Mouse (Mus musculus) ES-Bruce4 (cell line): ENCODE data around the gene Hivep2. TPM values are rescaled to one million over a fixed set of nuclear protein-coding genes. Genes with fewer than 3 reads are reported as not detected.

Source experiments
- H3K27ac ChIP-seq: 2 replicates; pipeline ENCODE4 v1.5.1; 2012; ENCODE audit warnings: low read length, inconsistent platforms; ENCODE audit not compliant: insufficient read depth
- H3K27me3 ChIP-seq: 2 replicates; pipeline ENCODE4 v1.6.1; 2012; ENCODE audit warnings: mild to moderate bottlenecking, low read length, inconsistent platforms; ENCODE audit not compliant: control insufficient read depth, poor library complexity, insufficient read depth, severe bottlenecking
- H3K36me3 ChIP-seq: 2 replicates; pipeline ENCODE4 v1.6.1; 2012; ENCODE audit warnings: inconsistent platforms, mild to moderate bottlenecking, low read length, moderate library complexity; ENCODE audit not compliant: control insufficient read depth, poor library complexity, insufficient read depth, severe bottlenecking
- H3K4me1 ChIP-seq: one replicate; pipeline ENCODE4 v1.8.1; 2011; ENCODE audit warnings: low read length; ENCODE audit not compliant: control insufficient read depth, insufficient read depth
- H3K4me3 ChIP-seq: 2 replicates; pipeline ENCODE4 v1.5.1; 2011; ENCODE audit warnings: low read depth, mild to moderate bottlenecking, low read length
- H3K9ac ChIP-seq: 2 replicates; pipeline ENCODE4 v1.6.1; 2012; ENCODE audit warnings: low read depth, mild to moderate bottlenecking, inconsistent platforms; ENCODE audit not compliant: poor library complexity, severe bottlenecking
- H3K9me3 ChIP-seq: replicated peaks from 2 replicates; pipeline ENCODE4 v1.6.1; 2012; ENCODE audit warnings: mild to moderate bottlenecking, low read length, inconsistent platforms; ENCODE audit not compliant: control insufficient read depth, poor library complexity, insufficient read depth, severe bottlenecking
- CTCF ChIP-seq: IDR thresholded peaks from one replicate; pipeline ENCODE4 v1.8.1; 2011; ENCODE audit warnings: low read depth, low read length
- EP300 ChIP-seq: IDR thresholded peaks from 2 replicates; pipeline ENCODE4 v1.6.1; 2011; ENCODE audit warnings: low read depth, low read length; ENCODE audit not compliant: insufficient read depth
- POLR2A ChIP-seq: IDR thresholded peaks from one replicate; pipeline ENCODE4 v1.8.1; 2011; ENCODE audit warnings: low read length; ENCODE audit not compliant: insufficient read depth
- polyA plus RNA-seq: library from polyadenylated mRNA; stranded (reverse); fragments of >200 nt; gene quantifications from 2 replicates; pipeline ENCODE4 v1.2.4, GENCODE M21; 2011; ENCODE audit warnings: low read depth; ENCODE audit not compliant: missing spikeins, insufficient read depth, insufficient read length

Hivep2 gene
- polyA plus RNA-seq, 1 experiment = 3.4 TPM

DNA sequence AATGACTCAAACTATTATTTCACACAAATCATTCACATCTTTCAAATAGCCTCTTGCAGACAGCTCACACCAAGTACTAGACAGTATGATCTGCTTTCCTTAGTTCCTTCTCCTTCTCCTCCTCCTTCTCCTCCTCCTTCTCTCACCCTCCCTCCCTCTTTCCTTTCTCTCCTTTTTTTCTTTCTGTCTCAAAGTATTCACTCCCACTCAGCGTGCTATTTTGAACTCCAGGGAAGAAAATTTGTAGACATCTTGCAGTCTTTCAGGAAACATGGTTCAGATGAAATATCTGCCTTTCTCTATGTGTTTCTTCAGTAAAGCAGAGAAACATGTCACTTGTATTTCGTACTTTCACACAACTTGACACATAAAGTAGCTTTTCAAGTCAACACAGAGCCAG, 94.4 kb downstream of the Hivep2 start:
- no peak overlapping the region for H3K27ac ChIP-seq
- no peaks in the 10 kb centered on the region for H3K27me3 ChIP-seq
- no peak for TF ChIP-seq POLR2A
- no peak for TF ChIP-seq EP300
- no peak for TF ChIP-seq CTCF
- H3K4me3 ChIP-seq = no peak overlapping the region
- peaks cover 2% of the 10 kb centered on the region for H3K4me1 ChIP-seq
- H3K9me3 ChIP-seq = no peaks in the 10 kb centered on the region
- H3K9ac ChIP-seq = no peak overlapping the region
- no peaks in the 10 kb centered on the region for H3K36me3 ChIP-seq

DNA sequence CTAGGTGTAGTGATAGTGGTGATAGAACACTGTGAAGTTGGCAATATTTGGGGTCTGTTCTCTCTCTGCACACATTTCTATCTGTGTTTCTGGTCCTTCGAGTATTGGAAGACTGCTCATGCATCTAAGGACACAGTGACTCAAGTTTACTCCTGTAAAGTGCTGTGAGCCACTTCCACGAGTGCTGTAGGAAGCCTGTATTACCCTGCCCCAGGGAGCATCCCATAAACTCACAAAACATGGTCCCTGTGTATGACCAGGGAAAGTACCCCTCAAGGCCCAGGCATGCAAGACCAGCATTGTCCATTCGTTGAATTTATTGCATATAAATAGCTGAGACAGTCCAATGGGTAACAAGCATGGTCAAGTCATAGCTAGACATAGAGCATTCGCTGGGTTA, 97.4 kb downstream of the Hivep2 start:
- no peak overlapping the region for H3K27ac ChIP-seq
- TF ChIP-seq EP300 (no peak), CTCF (no peak), POLR2A (no peak)
- H3K27me3 ChIP-seq = no peaks in the 10 kb centered on the region
- no peaks in the 10 kb centered on the region for H3K9me3 ChIP-seq
- no peaks in the 10 kb centered on the region for H3K4me1 ChIP-seq
- H3K9ac ChIP-seq = no peak overlapping the region
- no peak overlapping the region for H3K4me3 ChIP-seq
- no peaks in the 10 kb centered on the region for H3K36me3 ChIP-seq

DNA sequence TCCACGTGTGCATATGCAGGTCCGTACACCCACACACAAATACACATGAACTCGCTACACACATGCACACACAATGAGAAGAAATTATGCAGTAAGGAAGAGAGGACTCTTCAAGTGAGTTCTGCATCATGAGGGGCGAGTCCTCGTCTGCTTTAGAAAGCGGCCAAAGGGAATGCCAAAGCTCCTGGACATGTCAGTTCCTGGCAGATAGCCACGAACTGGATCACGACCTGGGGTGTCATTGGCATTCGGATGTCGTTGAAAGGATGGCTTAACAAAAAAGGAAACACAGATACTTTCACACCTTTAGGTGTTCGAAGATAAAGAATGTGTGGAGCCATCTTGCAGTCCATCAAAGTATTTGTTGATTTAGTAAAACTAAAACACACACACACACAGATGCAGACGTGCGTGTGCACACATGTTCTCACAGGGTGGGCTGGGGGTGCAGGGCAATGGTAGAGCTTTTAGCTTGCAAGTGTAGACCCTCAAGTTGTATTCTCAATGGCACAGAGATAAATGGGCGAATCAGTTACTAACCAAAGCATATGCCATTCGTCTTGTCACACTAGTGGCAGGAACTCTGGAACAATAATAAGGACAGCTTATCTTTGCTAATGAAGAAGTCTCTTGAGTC, 99.0 kb downstream of the Hivep2 start:
- H3K4me3 ChIP-seq = no peak overlapping the region
- H3K9ac ChIP-seq = no peak overlapping the region
- no peaks in the 10 kb centered on the region for H3K27me3 ChIP-seq
- no peaks in the 10 kb centered on the region for H3K9me3 ChIP-seq
- no peaks in the 10 kb centered on the region for H3K4me1 ChIP-seq
- H3K27ac ChIP-seq = no peak overlapping the region
- no peaks in the 10 kb centered on the region for H3K36me3 ChIP-seq
- TF ChIP-seq POLR2A = no peak
- no peak for TF ChIP-seq EP300
- no peak for TF ChIP-seq CTCF

DNA sequence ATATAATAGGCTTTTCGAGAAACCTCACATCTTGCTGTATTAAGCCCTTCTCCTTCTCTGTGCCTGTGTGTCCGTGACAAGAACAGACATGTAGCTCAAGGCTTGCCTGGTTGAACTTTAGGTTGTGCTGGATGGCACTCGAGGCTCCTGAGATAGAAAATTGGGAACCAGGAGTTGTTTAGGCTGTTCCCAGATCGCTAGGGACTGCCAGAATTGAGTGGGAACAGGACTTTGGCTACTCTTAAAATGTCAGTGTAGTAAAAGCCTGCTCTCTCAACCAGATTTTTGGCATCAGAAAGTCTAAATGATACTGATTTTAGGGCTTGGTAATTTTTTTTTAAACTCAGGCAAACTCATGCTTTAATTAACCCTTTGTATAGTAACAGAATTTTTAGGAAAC, 101.9 kb downstream of the Hivep2 start:
- no peak overlapping the region for H3K27ac ChIP-seq
- no peak overlapping the region for H3K4me3 ChIP-seq
- no peaks in the 10 kb centered on the region for H3K9me3 ChIP-seq
- no peaks in the 10 kb centered on the region for H3K36me3 ChIP-seq
- TF ChIP-seq POLR2A (no peak), CTCF (no peak), EP300 (no peak)
- no peak overlapping the region for H3K9ac ChIP-seq
- no peaks in the 10 kb centered on the region for H3K27me3 ChIP-seq
- H3K4me1 ChIP-seq = no peaks in the 10 kb centered on the region

DNA sequence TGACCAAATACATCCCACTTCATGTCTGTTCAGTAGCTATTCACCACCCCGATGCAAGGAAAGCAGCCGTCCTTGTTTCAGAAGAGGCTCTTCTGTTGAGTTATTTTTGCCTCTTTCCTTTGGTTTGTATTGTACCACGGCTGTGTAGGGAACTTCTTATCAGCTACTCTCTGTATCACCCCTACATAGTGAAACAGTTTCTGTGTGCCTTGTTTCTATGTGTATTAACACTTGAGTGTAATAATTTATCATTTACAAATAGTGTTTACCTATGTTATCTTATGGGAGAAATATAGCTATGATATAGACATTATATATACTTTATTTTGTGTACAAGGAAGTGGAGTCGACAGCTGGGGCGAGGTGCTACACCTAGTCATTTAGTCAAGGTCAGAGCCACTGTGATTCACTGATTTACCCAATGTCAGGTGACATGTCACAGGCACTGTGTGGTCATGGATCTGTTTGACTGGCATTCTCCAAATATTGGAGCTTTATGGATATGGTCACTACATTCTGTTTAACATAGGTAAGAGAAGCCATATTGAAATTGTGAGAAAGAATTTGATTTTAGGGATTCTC, 104.7 kb downstream of the Hivep2 start:
- Histone ChIP-seq H3K4me3 (no peak overlapping the region), H3K9ac (no peak overlapping the region), H3K27ac (no peak overlapping the region), H3K4me1 (no peaks in the 10 kb centered on the region), H3K27me3 (no peaks in the 10 kb centered on the region), H3K36me3 (no peaks in the 10 kb centered on the region), H3K9me3 (no peaks in the 10 kb centered on the region)
- TF ChIP-seq CTCF (no peak), EP300 (no peak), POLR2A (no peak)

DNA sequence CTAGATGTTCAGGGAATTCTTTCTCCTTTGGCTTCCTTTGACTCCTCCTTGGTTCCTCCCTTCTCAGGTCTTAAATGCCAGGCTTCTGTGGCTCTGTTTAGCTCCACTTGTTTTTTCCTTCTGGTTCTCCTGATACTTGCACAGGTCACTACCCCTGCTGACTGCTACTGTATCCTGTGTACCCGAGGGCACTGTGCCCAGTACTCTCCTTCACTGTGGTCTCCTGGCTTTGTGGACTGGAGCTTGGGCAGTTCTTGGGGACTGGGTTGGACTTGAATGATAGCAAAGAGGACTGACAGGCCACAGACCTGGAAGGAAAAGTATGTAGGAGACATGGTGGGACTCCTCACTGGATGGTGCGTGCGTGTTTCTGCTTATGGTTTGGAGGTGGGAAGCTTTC, 106.6 kb downstream of the Hivep2 start:
- H3K36me3 ChIP-seq = no peaks in the 10 kb centered on the region
- no peak overlapping the region for H3K27ac ChIP-seq
- no peak overlapping the region for H3K9ac ChIP-seq
- no peaks in the 10 kb centered on the region for H3K27me3 ChIP-seq
- H3K4me3 ChIP-seq = no peak overlapping the region
- no peaks in the 10 kb centered on the region for H3K9me3 ChIP-seq
- TF ChIP-seq CTCF = no peak
- TF ChIP-seq POLR2A = no peak
- H3K4me1 ChIP-seq = no peaks in the 10 kb centered on the region
